Mouse (Mus musculus): ENCODE results near the gene Blzf1. TPM values are rescaled to one million over a fixed set of nuclear protein-coding genes. Genes with fewer than 3 reads are reported as not detected.

Gene Blzf1
- polyA plus RNA-seq, 1 experiment from 2014 or later = 26.0 TPM

DNA sequence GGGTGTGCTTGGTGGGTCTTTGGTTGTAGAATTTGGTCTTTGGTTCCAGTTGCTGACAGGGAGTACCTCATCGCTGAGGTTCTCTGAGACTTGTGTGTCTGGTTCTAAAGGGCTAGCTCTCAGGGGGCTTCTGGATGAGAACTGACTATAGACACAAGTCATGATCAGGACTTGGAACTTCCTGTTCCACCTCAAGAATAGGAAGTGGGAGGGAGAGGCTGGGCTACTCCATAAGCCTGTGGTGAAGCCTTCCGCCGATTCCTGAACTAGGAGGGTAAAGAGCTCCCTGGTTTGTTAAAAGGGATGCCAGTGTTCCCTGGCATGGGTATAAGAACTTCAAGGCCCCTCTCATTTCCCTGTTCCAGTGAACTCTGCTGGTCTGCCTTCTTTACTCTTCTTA, 23.3 kb downstream of the Blzf1 start:
- DNase-seq (ENCODE audit: low spot score) = no peak
- Histone ChIP-seq H3K27me3 (ENCODE audit: low read depth, poor library complexity, severe bottlenecking) (no peaks in the 10 kb centered on the region), H3K9me3 (replicated peaks) (no peaks in the 10 kb centered on the region), H3K4me1 (no peaks in the 10 kb centered on the region), H3K27ac (replicated peaks) (no peak overlapping the region), H3K4me3 (no peak overlapping the region), H3K36me3 (peaks cover 11% of the 10 kb centered on the region)
- 93% methylated on average over 3 of the region's 3 CpGs for WGBS

DNA sequence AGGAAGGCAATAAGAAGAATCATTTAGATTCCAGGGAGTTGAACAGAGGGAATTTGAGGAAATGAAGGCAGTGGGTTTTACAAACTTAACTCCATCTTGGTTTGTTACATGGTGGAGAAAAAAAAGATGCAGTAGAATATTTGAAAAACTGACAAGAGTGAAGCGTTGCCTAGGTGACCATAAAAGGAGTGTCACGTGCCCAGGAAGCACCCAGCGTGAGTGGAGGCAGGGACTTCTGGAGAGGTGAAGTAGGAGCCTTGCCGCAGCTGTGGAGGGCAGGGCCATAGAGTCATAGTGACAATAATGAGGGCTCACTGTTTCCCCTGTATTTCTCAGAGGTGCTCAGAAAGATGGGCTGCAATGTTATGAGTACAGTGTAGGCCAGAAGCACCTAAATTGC, 28.0 kb downstream of the Blzf1 start:
- 77% methylated on average over 4 of the region's 4 CpGs for WGBS
- no peaks in the 10 kb centered on the region for H3K9me3 ChIP-seq (replicated peaks)

DNA sequence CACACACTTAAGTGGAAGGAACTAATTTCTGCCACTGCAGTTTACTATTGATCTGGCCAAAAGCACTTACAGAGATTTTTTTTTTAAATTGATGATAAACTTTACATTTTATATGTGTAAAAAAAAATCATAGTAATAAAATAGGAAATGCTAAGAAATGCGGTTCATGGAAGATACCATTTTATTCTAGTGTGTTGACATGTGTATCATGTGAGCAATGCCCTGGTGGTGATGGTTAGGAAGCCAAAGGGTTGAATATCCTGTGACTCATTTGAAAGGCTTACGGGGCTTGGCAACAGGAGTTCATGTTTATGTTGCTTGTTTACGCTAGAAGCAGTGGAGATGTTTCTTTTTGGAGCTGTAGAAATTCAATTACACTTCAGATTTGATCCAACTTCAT, 30.7 kb downstream of the Blzf1 start:
- no peak overlapping the region for H3K4me3 ChIP-seq
- no peaks in the 10 kb centered on the region for H3K9me3 ChIP-seq (replicated peaks)
- DNase-seq (ENCODE audit: low spot score) = no peak
- no peak overlapping the region for H3K27ac ChIP-seq (replicated peaks)
- peaks cover 11% of the 10 kb centered on the region for H3K36me3 ChIP-seq
- H3K4me1 ChIP-seq = peaks cover 7% of the 10 kb centered on the region; the same call in 1 of the 2 replicates
- WGBS = 94% methylated on average over 3 of the region's 3 CpGs
- 0 out of 2 replicates have a peak, but pooled peaks cover 3% of the 10 kb centered on the region for H3K27me3 ChIP-seq (ENCODE audit: low read depth, poor library complexity, severe bottlenecking)

More for the DNA sequence above, 28.0 kb downstream of the Blzf1 start:
- no peak for DNase-seq (ENCODE audit: low spot score)
- Histone ChIP-seq H3K27ac (replicated peaks) (no peak overlapping the region), H3K36me3 (peaks cover 11% of the 10 kb centered on the region), H3K4me3 (no peak overlapping the region), H3K27me3 (ENCODE audit: low read depth, poor library complexity, severe bottlenecking) (no peaks in the 10 kb centered on the region), H3K4me1 (peaks cover 7% of the 10 kb centered on the region; the same call in 1 of the 2 replicates)

DNA sequence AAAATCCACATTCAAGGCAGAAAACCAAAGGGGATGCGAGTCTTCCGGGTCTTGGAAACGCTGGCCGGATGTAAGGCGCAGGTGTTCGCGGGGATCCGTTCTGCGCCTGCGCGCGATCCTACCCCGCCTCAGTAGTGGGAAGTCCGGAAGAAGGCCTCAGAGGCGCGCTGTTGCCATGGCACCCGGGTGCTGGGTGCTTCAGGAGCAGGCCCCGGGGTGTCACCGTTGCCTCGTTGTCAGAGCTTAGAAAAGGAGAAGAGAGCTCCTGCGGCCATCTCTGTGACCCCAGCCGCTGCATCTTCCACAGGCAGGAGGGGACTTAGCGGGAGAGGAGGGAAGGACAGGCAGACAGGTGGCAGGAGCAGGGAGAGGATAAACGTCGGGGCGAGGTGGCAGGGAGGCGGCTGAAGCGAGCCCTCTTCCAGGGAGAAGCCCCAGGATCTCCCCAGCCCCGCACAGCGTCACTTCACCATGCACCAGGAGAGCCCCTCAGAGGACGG, 31.8 kb downstream of the Blzf1 start, which contains the start of gene Ccdc181:
Gene Ccdc181 (plus strand): TSS at position 131 of the 500 bp plus-strand sequence.
- 0 out of 2 replicates have a peak, but pooled peaks cover 5% of the 10 kb centered on the region for H3K27me3 ChIP-seq (ENCODE audit: low read depth, poor library complexity, severe bottlenecking)
- H3K27ac ChIP-seq (replicated peaks) = peak within 1 kb of the TSS; percentile 88

DNA sequence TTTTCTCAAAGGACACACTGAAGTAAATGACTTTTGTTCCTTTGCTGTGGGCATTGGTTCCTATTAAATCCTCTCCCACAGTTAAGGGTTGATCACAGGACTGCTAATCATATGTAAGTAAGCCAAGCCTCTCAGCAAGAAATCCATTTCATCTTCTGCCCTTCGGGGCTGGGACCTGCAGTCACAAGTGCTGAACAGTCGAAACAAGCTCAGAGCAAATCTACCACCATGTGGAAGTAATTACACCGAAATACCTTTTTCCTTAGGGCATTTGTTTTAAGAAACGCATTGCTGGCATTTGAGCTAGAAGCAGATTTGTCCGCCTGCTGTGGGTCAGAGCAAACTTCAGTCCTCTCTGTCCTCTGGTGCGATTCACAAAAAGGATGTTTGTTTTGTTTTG, 33.6 kb downstream of the Blzf1 start:
- WGBS = 79% methylated on average over 6 of the region's 6 CpGs
- Histone ChIP-seq H3K36me3 (no peaks in the 10 kb centered on the region), H3K27me3 (ENCODE audit: low read depth, poor library complexity, severe bottlenecking) (0 out of 2 replicates have a peak, but pooled peaks cover 5% of the 10 kb centered on the region), H3K4me3 (no peak overlapping the region), H3K9me3 (replicated peaks) (no peaks in the 10 kb centered on the region), H3K4me1 (peaks cover 7% of the 10 kb centered on the region; the same call in 1 of the 2 replicates), H3K27ac (replicated peaks) (no peak overlapping the region)
- DNase-seq (ENCODE audit: low spot score) = no peak

More for the DNA sequence above, 31.8 kb downstream of the Blzf1 start, which contains the start of gene Ccdc181:
- H3K36me3 ChIP-seq = peaks cover 6% of the 10 kb centered on the region
- H3K9me3 ChIP-seq (replicated peaks) = no peaks in the 10 kb centered on the region
- under 1% methylated on average over 31 of the region's 31 CpGs for WGBS
- DNase-seq (ENCODE audit: low spot score) = peak; percentile 93
- H3K4me3 ChIP-seq = peak within 1 kb of the TSS; percentile 79
- peaks cover 7% of the 10 kb centered on the region; the same call in 1 of the 2 replicates for H3K4me1 ChIP-seq

DNA sequence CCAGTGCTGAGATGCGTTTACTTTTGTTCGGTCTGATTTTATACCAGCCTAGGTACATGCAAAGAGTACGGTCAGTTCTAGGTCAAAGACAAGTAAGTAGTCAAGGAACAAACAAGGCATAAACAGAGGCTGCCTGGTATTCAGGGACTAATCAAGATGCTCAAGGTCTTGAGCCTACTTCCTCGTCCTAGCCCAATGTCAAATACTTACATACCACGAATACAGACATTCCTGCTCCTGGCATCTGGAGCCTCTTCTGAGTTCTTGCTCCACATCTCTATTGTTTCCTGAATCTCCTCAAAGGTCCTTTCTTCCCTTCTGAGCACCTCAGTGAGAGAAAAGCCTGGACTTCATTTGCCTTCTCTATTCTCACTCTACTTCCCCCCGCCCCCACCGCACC, 36.3 kb downstream of the Blzf1 start:
- H3K4me1 ChIP-seq = peaks cover 11% of the 10 kb centered on the region
- H3K9me3 ChIP-seq (replicated peaks) = no peaks in the 10 kb centered on the region; the same call in 1 of the 2 replicates
- H3K27me3 ChIP-seq (ENCODE audit: low read depth, poor library complexity, severe bottlenecking) = 0 out of 2 replicates have a peak, but pooled peaks cover 5% of the 10 kb centered on the region
- no peak overlapping the region for H3K27ac ChIP-seq (replicated peaks)
- 0 out of 2 replicates have a peak, but pooled peaks cover 7% of the 10 kb centered on the region for H3K36me3 ChIP-seq
- 94% methylated on average over 7 of the region's 7 CpGs for WGBS
- no peak overlapping the region for H3K4me3 ChIP-seq
- no peak for DNase-seq (ENCODE audit: low spot score)

DNA sequence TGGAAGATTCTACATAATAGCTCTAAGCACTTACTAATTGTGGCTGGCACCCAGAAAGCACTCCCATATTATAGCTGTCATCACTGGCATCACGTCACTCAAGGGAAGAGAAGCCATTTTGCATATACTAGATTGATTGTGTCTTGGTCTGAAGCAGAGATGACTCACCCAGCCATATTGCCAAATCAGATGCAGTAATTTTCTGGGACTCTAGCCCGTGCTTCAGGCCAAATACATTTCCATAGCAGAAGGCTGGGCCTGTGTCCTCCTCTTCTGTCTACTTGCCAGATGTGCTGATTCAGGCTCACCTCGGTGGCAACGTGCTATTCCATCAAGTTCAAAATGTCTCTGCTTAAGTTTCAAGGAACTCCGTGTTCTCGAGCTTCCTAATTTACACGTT, 45.7 kb downstream of the Blzf1 start:
- 90% methylated on average over 7 of the region's 7 CpGs for WGBS
- H3K27ac ChIP-seq (replicated peaks) = no peak overlapping the region
- H3K4me3 ChIP-seq = no peak overlapping the region
- no peaks in the 10 kb centered on the region for H3K4me1 ChIP-seq
- DNase-seq (ENCODE audit: low spot score) = no peak
- peaks cover 51% of the 10 kb centered on the region for H3K36me3 ChIP-seq
- H3K9me3 ChIP-seq (replicated peaks) = no peaks in the 10 kb centered on the region; the same call in 1 of the 2 replicates
- no peaks in the 10 kb centered on the region for H3K27me3 ChIP-seq (ENCODE audit: low read depth, poor library complexity, severe bottlenecking)

DNA sequence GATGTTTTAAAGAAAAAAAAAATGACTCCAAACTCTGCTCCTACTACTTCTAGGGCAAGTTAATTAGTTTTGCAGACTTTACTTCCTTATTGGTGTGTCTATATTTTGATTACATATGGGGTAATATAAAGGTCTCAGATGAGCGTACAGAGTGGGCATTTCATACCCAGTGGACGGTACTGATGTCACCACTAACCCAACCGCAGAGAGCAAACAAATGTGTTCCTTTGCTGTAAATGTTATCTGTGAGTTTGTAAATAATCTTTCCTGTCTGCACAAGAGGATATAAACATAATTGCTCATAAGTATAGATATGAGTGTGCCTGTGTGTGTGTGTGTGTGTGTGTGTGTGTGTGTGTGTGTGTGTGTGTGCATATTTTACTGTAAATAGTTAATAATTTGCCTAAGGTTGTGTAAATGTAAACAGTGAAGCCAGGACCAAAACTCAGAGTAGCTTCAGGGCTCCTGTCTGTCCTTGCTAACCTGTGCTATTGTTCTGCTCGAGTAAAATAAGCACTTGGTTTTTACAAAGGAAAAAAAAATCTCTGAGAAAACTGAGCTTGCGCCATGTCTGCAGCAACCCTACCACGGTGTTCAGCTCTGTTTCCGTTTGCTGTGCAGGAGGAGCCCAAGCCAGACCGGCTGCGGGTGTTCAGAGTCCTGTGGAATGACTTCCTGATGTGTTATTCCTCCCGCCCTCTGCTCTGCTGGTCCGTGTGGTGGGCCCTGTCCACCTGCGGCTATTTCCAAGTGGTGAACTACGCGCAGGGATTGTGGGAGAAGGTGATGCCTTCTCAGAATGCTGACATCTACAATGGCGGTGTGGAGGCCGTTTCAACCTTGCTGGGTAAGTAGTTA, 46.9 kb downstream of the Blzf1 start:
- no peak for DNase-seq (ENCODE audit: low spot score)

DNA sequence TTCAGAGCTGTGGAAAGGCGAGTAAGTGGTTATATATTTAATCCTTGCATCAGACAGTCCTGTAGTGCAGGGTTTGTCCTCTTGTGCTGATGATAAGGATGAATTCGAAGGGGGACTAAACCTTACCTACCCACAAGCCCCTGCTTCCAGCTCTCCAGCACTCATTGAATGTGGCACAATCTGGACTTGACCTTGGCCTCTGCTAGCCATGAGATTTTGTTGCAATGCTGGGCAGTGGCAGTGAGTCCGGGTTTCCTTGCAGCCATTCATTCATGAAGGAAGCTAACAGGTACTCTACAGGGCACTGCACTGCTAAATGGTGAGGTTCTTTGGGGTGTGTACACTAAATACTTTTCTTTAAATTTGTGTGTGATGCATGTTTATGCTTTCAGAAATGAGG, 52.5 kb downstream of the Blzf1 start:
- peaks cover 13% of the 10 kb centered on the region for H3K27me3 ChIP-seq (ENCODE audit: low read depth, poor library complexity, severe bottlenecking)
- H3K36me3 ChIP-seq = peaks cover 10% of the 10 kb centered on the region
- H3K4me3 ChIP-seq = no peak overlapping the region
- no peak overlapping the region for H3K27ac ChIP-seq (replicated peaks)
- WGBS = 84% methylated on average over 3 of the region's 3 CpGs
- DNase-seq (ENCODE audit: low spot score) = no peak
- peaks cover 13% of the 10 kb centered on the region for H3K4me1 ChIP-seq
- no peaks in the 10 kb centered on the region for H3K9me3 ChIP-seq (replicated peaks)

More for the DNA sequence above, 46.9 kb downstream of the Blzf1 start:
- H3K4me1 ChIP-seq = no peaks in the 10 kb centered on the region
- H3K27ac ChIP-seq (replicated peaks) = no peak overlapping the region
- H3K27me3 ChIP-seq (ENCODE audit: low read depth, poor library complexity, severe bottlenecking) = no peaks in the 10 kb centered on the region
- 90% methylated on average over 16 of the region's 16 CpGs for WGBS
- peaks cover 46% of the 10 kb centered on the region for H3K36me3 ChIP-seq
- no peak overlapping the region for H3K4me3 ChIP-seq
- no peaks in the 10 kb centered on the region for H3K9me3 ChIP-seq (replicated peaks)

DNA sequence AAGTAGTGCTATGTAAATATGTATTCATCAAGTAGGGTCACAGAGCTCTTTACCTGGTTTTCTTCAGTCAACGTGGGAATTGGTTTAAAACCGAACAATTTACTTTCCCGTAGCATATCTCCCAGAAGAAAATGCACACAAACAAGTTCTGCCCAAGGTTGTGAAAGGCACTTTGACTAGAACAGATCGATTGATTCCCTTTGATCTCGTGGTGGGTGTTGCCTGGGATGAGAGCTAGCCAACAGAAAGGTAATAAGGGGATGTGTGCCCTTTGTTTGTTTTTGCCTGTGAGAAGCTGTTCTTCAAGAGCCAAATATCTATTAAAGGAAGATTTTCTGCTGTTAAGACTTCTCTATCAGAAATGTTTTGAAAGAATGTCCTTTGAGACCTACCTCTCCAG, 54.7 kb downstream of the Blzf1 start:
- Histone ChIP-seq H3K4me3 (no peak overlapping the region), H3K27me3 (ENCODE audit: low read depth, poor library complexity, severe bottlenecking) (peaks cover 19% of the 10 kb centered on the region), H3K9me3 (replicated peaks) (no peaks in the 10 kb centered on the region), H3K27ac (replicated peaks) (no peak overlapping the region), H3K36me3 (peaks cover 10% of the 10 kb centered on the region), H3K4me1 (peaks cover 27% of the 10 kb centered on the region)
- WGBS = 81% methylated on average over 5 of the region's 5 CpGs
- DNase-seq (ENCODE audit: low spot score) = no peak

DNA sequence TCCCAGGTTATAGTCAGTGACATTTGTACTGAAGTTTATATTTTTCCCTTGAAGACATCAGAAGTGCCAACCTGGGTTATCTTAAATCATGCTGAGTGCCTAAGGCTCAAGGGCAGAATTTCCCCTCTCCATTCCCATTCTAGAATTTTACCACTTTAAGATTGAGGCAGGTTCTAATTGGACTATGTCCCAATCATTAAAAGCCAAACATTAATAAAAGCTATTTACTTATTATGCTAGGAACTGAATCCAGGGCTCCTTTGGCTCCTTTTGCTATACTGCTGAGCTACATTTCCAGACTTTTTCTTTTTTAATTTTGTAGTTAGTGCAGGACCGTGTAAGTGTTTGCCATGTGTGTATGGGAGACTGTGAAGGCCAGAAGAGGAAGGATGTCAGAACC, 55.9 kb downstream of the Blzf1 start:
- Histone ChIP-seq H3K27ac (replicated peaks) (no peak overlapping the region), H3K4me3 (no peak overlapping the region), H3K4me1 (peaks cover 37% of the 10 kb centered on the region), H3K36me3 (no peaks in the 10 kb centered on the region), H3K27me3 (ENCODE audit: low read depth, poor library complexity, severe bottlenecking) (peaks cover 25% of the 10 kb centered on the region), H3K9me3 (replicated peaks) (no peaks in the 10 kb centered on the region)
- 71% methylated on average over 1 of the region's 1 CpGs for WGBS
- DNase-seq (ENCODE audit: low spot score) = no peak

DNA sequence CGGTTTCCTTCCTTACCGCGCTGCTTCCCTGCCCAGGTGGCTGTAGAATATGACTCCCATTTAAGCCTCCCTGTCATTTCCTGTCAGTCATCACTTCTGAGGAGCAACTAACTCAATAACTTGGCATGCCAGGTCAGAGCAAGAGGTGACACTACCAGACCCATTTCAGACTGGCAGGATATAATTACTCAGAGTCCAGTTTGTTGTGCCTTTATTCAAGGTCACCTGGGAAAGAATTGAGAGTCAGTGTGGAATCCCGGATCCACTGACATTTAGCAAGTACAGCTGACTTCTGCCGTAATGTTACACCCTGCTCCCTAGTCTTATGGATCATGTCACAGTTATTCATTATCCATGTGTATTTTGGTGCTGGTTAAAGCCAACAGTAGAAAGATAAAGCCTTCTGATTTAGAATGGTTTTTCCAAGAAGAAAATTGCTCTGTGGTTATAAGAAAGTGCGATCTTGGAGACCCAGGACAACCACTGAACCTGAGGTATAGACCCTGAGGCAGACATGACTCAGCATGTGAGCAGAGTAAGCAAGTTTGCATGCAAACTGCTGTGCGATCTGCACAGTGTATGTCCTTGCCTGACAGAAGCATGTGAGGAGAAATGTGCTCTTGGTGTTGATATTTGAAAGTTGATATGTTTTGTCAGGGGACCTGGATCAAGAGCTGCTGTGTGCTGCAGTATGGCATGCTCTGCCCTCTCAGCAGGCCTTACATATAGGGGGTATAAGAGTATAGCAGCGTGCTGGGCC, 56.7 kb downstream of the Blzf1 start:
- Histone ChIP-seq H3K4me1 (peaks cover 41% of the 10 kb centered on the region), H3K36me3 (no peaks in the 10 kb centered on the region), H3K27ac (replicated peaks) (no peak overlapping the region), H3K9me3 (replicated peaks) (no peaks in the 10 kb centered on the region), H3K4me3 (peak overlapping the region; percentile 80), H3K27me3 (ENCODE audit: low read depth, poor library complexity, severe bottlenecking) (peaks cover 26% of the 10 kb centered on the region)
- no peak for DNase-seq (ENCODE audit: low spot score)
- WGBS = 69% methylated on average over 8 of the region's 8 CpGs
